Mouse (Mus musculus) liver, embryonic 16.5 days (tissue): ENCODE measurements around the gene Fnip2. TPM values are rescaled to one million over a fixed set of nuclear protein-coding genes. Genes with fewer than 3 reads are reported as not detected.
A peak's percentile ranks its signal among the peaks of the same experiment; 100 is the strongest.

Source experiments
- ATAC-seq: fragments of 200-750 bp; cut with Nextera tagmentation; 2 replicates; pipeline ENCODE4 v1.8.0; 2017; ENCODE audit warnings: low read depth, mild to moderate bottlenecking, moderate number of reproducible peaks, moderate library complexity
- H3K27ac ChIP-seq: fragments of 300-500 bp; sonication (generic); 2 replicates; pipeline ENCODE4 v1.5.1; 2014; ENCODE audit warnings: mild to moderate bottlenecking, low read length
- H3K27me3 ChIP-seq: fragments of 300-500 bp; sonication (generic); 2 replicates; pipeline ENCODE4 v1.6.1; 2014; ENCODE audit warnings: low read depth, low read length, mixed read lengths; ENCODE audit not compliant: control insufficient read depth, insufficient read depth
- H3K36me3 ChIP-seq: fragments of 300-500 bp; sonication (generic); 2 replicates; pipeline ENCODE4 v1.6.1; 2014; ENCODE audit warnings: mild to moderate bottlenecking; ENCODE audit not compliant: control insufficient read depth, insufficient read depth
- H3K4me1 ChIP-seq: fragments of 300-500 bp; sonication (generic); 2 replicates; pipeline ENCODE4 v1.6.1; 2014; ENCODE audit warnings: low read depth, low read length, mixed read lengths; ENCODE audit not compliant: control insufficient read depth
- H3K4me2 ChIP-seq: fragments of 300-500 bp; sonication (generic); 2 replicates; pipeline ENCODE4 v1.6.1; 2014; ENCODE audit warnings: low read depth, low read length, mixed read lengths
- H3K4me3 ChIP-seq: fragments of 300-500 bp; sonication (generic); 2 replicates; pipeline ENCODE4 v1.5.1; 2014; ENCODE audit warnings: low read depth, mild to moderate bottlenecking, low read length
- H3K9ac ChIP-seq: fragments of 300-500 bp; sonication (generic); 2 replicates; pipeline ENCODE4 v1.6.1; 2014; ENCODE audit warnings: low read depth, low read length
- H3K9me3 ChIP-seq: fragments of 300-500 bp; sonication (generic); replicated peaks from 2 replicates; pipeline ENCODE4 v1.6.1; 2016; ENCODE audit warnings: low read length; ENCODE audit not compliant: control insufficient read depth
- WGBS: fragments of 180-500 bp; shearing (Covaris S2); extraction: QIAGEN DNeasy Blood & Tissue Kit; methylation state at CpG from one replicate; pipeline ENCODE4 v1.1.7; 2014; ENCODE audit not compliant: insufficient replicate concordance; 5-methylcytosine and 5-hydroxymethylcytosine counted together
- polyA plus RNA-seq: library from polyadenylated mRNA; unstranded; fragments of >200 nt; fragmentation: Nextera tagmentation; extraction: Ambion mirVana; gene quantifications from 2 replicates; pipeline ENCODE4 v1.2.1, GENCODE M21; 2015

The Fnip2 gene
- polyA plus RNA-seq, 1 experiment from 2014 or later, result 3.5 TPM

DNA sequence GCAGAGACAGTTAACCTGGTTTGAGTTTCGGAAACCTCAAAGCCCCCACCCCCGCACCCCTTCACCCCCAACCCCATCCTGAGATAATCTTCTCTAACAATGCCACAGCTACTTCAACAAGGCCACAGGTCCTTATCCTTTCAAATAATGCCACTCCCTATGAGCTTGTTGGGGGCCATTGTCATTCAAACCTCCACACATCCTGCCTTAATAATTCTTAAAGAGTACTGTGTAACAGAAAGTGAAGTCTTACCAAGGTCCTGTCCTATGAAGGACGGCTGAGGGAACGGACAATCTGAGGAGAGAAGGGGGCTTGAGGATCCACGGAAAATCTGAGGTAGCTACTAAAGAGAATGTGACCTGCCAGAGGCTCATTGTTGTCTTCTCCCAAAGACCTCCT lies 132.6 kb downstream of the Fnip2 start:
- Histone ChIP-seq H3K4me2 (no peak overlapping the region), H3K9ac (no peak overlapping the region), H3K4me1 (no peaks in the 10 kb centered on the region), H3K27ac (no peak overlapping the region), H3K36me3 (no peaks in the 10 kb centered on the region), H3K27me3 (no peaks in the 10 kb centered on the region), H3K4me3 (no peak overlapping the region), H3K9me3 (no peaks in the 10 kb centered on the region)
- 54% methylated on average over 5 of the region's 5 CpGs for WGBS
- no peak for ATAC-seq

DNA sequence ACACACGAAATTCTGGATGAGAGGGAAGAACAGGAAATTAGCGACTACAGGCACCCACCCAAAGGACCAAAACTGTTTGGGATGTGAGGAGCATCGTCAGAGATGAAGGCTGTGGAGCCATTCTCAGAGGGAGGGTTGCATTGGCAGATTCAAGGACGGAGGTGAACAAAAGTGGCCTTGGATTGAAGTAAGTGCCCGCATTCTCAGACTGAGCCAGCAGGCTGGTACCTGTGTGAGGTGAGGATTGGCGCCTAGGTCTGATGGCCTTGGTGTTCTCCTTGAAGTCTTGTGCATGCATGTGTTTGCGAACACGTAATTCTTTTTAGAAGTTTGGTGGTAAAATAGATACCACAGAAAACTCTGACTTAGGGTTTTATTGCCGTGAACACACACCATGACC lies 133.2 kb downstream of the Fnip2 start:
- no peaks in the 10 kb centered on the region for H3K4me1 ChIP-seq
- H3K4me3 ChIP-seq, result no peak overlapping the region
- no peaks in the 10 kb centered on the region for H3K36me3 ChIP-seq
- no peak overlapping the region for H3K9ac ChIP-seq
- no peaks in the 10 kb centered on the region for H3K27me3 ChIP-seq
- no peak for ATAC-seq
- H3K9me3 ChIP-seq, result no peaks in the 10 kb centered on the region
- H3K27ac ChIP-seq, result no peak overlapping the region
- 61% methylated on average over 9 of the region's 9 CpGs for WGBS
- H3K4me2 ChIP-seq, result no peak overlapping the region

DNA sequence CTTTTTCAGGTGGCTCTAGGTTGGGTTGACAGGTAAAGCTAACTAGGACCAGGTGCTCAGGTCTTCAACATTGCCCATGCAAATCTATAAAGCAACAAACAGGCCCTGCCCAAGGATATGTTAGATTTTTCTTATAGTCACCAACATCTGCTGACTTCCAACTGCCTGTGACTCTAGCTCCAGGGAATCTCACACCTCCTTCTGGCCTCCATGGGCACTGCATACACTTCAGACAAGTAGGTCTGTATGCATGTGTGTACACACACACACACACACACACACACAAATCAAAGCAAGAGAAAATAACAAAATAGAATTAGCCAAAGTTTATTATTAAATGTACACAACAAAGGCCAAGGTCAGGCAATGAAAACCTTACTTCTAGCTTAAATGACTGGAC lies 134.0 kb downstream of the Fnip2 start:
- Histone ChIP-seq H3K27me3 (no peaks in the 10 kb centered on the region), H3K9me3 (no peaks in the 10 kb centered on the region), H3K36me3 (no peaks in the 10 kb centered on the region), H3K4me1 (no peaks in the 10 kb centered on the region), H3K9ac (no peak overlapping the region), H3K4me2 (no peak overlapping the region), H3K27ac (no peak overlapping the region), H3K4me3 (no peak overlapping the region)
- 0 out of 2 replicates have a peak, but pooled peaks have one; percentile 24 for ATAC-seq

DNA sequence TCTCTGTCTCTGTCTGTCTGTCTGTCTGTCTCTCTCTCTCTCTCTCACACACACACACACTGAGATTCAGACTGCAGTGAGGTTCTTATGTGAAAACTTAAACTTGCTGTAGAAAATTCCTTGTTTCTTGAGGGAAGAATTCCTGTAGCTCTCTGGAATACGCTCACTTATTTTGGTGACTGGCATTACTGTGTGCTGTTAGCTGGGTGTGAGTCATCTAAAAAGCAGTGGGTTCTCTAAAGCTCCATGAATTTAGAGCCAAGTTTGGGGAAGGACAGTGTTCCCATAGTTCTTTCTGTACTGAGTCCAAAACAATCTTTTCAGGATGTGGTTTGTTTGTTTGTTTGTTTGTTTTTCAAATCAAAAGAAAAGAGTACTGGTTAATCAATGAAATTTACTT lies 142.2 kb downstream of the Fnip2 start:
- Histone ChIP-seq H3K4me2 (no peak overlapping the region), H3K27me3 (no peaks in the 10 kb centered on the region), H3K4me3 (no peak overlapping the region), H3K9ac (no peak overlapping the region), H3K4me1 (no peaks in the 10 kb centered on the region), H3K27ac (no peak overlapping the region), H3K9me3 (no peaks in the 10 kb centered on the region), H3K36me3 (no peaks in the 10 kb centered on the region)
- 54% methylated on average over 1 of the region's 1 CpGs for WGBS
- no peak for ATAC-seq

- ATAC-seq, result no peak
- Histone ChIP-seq H3K27ac (no peak overlapping the region), H3K9ac (no peak overlapping the region), H3K4me3 (no peak overlapping the region), H3K9me3 (no peaks in the 10 kb centered on the region), H3K27me3 (no peaks in the 10 kb centered on the region), H3K36me3 (no peaks in the 10 kb centered on the region), H3K4me2 (no peak overlapping the region), H3K4me1 (no peaks in the 10 kb centered on the region)
- WGBS, result 63% methylated on average over 14 of the region's 14 CpGs
These were observed 148.7 kb downstream of the Fnip2 start for GRCm38 (mm10) chr3:79418921-79419320.

DNA sequence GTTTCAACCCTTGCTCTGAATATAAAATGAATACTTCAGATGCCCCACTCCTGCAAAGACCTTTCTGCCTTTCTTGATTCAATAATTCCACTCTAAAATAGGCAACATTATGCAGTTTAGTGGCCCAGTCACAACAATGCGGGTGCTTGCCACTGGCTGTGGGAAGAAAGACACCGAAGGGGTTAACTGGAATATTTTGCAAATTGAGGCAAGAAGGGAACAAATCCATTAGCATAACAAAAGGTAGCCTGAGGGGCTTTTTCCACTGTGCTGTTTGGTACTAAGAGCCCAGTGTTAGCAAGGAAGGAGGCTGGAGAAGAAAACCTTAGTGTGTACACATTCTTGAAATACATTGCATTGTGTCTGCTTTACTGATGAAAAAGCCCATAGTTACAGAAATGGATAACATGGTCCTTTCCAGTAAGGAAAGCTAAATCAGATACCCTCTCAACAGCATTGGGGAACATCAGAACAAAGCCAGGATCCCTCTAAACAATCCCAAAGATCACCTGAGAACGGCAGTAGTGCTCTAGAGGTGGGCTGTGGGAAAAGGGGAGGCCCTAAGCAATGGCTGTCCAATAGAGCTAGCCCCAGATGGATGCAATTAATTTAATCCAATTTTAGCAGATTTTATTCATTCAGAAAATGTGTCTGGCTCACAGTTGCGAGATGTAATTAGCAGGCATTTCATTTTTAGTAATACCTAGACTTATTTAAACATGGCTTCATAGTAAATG lies 150.5 kb downstream of the Fnip2 start:
- no peak for ATAC-seq
- no peak overlapping the region for H3K9ac ChIP-seq
- no peaks in the 10 kb centered on the region for H3K9me3 ChIP-seq
- 59% methylated on average over 4 of the region's 4 CpGs for WGBS
- H3K4me3 ChIP-seq, result no peak overlapping the region
- no peaks in the 10 kb centered on the region for H3K4me1 ChIP-seq
- H3K4me2 ChIP-seq, result no peak overlapping the region
- no peak overlapping the region for H3K27ac ChIP-seq
- H3K27me3 ChIP-seq, result no peaks in the 10 kb centered on the region
- no peaks in the 10 kb centered on the region for H3K36me3 ChIP-seq

- Histone ChIP-seq H3K36me3 (no peaks in the 10 kb centered on the region), H3K4me1 (no peaks in the 10 kb centered on the region), H3K9ac (no peak overlapping the region), H3K4me2 (no peak overlapping the region), H3K4me3 (no peak overlapping the region), H3K27ac (no peak overlapping the region), H3K27me3 (no peaks in the 10 kb centered on the region), H3K9me3 (no peaks in the 10 kb centered on the region)
- peak; percentile 37; the same call in 1 of the 2 replicates for ATAC-seq
These were observed 151.7 kb downstream of the Fnip2 start for GRCm38 (mm10) chr3:79415929-79416328.

GRCm38 (mm10) chr3:79415081-79415480 lies 152.5 kb downstream of the Fnip2 start:
- H3K4me2 ChIP-seq, result no peak overlapping the region
- WGBS, result 49% methylated on average over 5 of the region's 5 CpGs
- no peaks in the 10 kb centered on the region for H3K9me3 ChIP-seq

DNA sequence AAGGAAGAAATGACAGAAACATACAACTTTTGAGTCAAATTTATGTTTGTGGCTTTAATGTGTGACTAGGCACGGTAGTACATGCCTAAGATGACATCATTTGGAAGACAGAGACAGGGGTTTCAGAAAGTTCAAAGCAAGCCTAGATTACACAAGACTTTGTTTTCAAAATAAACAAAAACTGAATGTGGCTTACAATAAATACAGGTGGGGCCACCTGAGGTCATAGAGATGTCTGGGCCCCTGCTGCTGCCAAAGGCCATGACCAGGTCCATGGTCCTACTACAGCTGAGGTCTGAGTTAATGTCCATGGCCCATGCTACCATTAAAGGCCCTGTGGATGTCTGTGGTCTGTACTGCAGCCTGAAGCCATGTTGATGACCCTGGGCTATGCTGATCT lies 154.1 kb downstream of the Fnip2 start:
- Histone ChIP-seq H3K4me3 (no peak overlapping the region), H3K9me3 (no peaks in the 10 kb centered on the region), H3K9ac (no peak overlapping the region), H3K4me2 (no peak overlapping the region), H3K27ac (no peak overlapping the region), H3K4me1 (no peaks in the 10 kb centered on the region), H3K36me3 (no peaks in the 10 kb centered on the region), H3K27me3 (no peaks in the 10 kb centered on the region)
- 69% methylated on average over 1 of the region's 1 CpGs for WGBS
- no peak for ATAC-seq

More at GRCm38 (mm10) chr3:79415081-79415480, 152.5 kb downstream of the Fnip2 start:
- no peaks in the 10 kb centered on the region for H3K27me3 ChIP-seq
- no peak overlapping the region for H3K27ac ChIP-seq
- no peak for ATAC-seq
- no peaks in the 10 kb centered on the region for H3K36me3 ChIP-seq
- no peak overlapping the region for H3K4me3 ChIP-seq
- H3K4me1 ChIP-seq, result no peaks in the 10 kb centered on the region
- no peak overlapping the region for H3K9ac ChIP-seq
